Mouse (Mus musculus) WW6 (cell line): ENCODE measurements around the gene Olfr1509.
"Not testable (repeated sequence)": the region's sequence is repeated elsewhere in the genome, so short reads cannot be mapped to it uniquely, and the experiment has no call there.

Experiments used
- DNase-seq: peaks from one replicate; pipeline ENCODE4 v3.0.0-alpha.2; 2013; ENCODE audit warnings: low read depth, low spot score

Gene Olfr1509

GRCm38 (mm10) chr14:52442690-52443089 lies at the start of gene Olfr1509:
Olfr1509 (plus strand) TSS chr14:52442990.
- no peak for DNase-seq

- DNase-seq, result no peak
Measured at GRCm38 (mm10) chr14:52397279-52397678, 45.5 kb upstream of the Olfr1509 start, which contains the start of gene Olfr1511. Olfr1511 (minus strand) TSS chr14:52397379.

GRCm38 (mm10) chr14:52410142-52410919 lies 32.5 kb upstream of the Olfr1509 start:
- DNase-seq, result not testable (repeated sequence)

- no peak for DNase-seq
Measured at GRCm38 (mm10) chr14:52414273-52414672, 28.5 kb upstream of the Olfr1509 start, which contains the start of gene Olfr1510. Olfr1510 (minus strand) TSS chr14:52414373.

GRCm38 (mm10) chr14:52427686-52428085 lies 15.1 kb upstream of the Olfr1509 start:
- no peak for DNase-seq

GRCm38 (mm10) chr14:52451138-52451537 lies 8.3 kb downstream of the Olfr1509 start:
- DNase-seq, result no peak

GRCm38 (mm10) chr14:52461928-52462327 lies 19.1 kb downstream of the Olfr1509 start:
- no peak for DNase-seq

- DNase-seq, result no peak
Measured at GRCm38 (mm10) chr14:52465738-52466137, 22.9 kb downstream of the Olfr1509 start.

GRCm38 (mm10) chr14:52467395-52467794 lies 24.6 kb downstream of the Olfr1509 start, which contains the start of gene Olfr1508:
Olfr1508 (minus strand) TSS chr14:52467495.
- DNase-seq, result no peak

- DNase-seq, result no peak
Measured at GRCm38 (mm10) chr14:52495516-52495915, 52.7 kb downstream of the Olfr1509 start, which contains the start of gene Olfr1507. Olfr1507 (minus strand) TSS chr14:52495749.
